Mouse (Mus musculus) myocyte (in vitro differentiated cells): ENCODE results near the gene Cbx7. TPM values are rescaled to one million over a fixed set of nuclear protein-coding genes. Genes with fewer than 3 reads are reported as not detected.

Experiments used
- H3K27me3 ChIP-seq: one replicate; pipeline ENCODE4 v1.6.1; 2011; ENCODE audit not compliant: control insufficient read depth, insufficient read depth, insufficient read length
- H3K36me3 ChIP-seq: one replicate; pipeline ENCODE4 v1.6.1; 2011; ENCODE audit not compliant: control insufficient read depth, insufficient read depth
- H3K4me2 ChIP-seq: one replicate; pipeline ENCODE4 v1.6.1; 2011; ENCODE audit warnings: low read depth, control low read depth
- H3K4me3 ChIP-seq: one replicate; pipeline ENCODE4 v1.5.1; 2011; ENCODE audit warnings: mild to moderate bottlenecking, control low read depth, moderate library complexity
- H3K79me2 ChIP-seq: one replicate; pipeline ENCODE4 v1.6.1; 2011; ENCODE audit not compliant: control insufficient read depth, insufficient read depth
- H3ac ChIP-seq: one replicate; pipeline ENCODE4 v1.6.1; 2011; ENCODE audit not compliant: control insufficient read depth, insufficient read length
- CEBPB ChIP-seq: IDR thresholded peaks from 2 replicates; pipeline ENCODE4 v1.6.1; 2011; ENCODE audit warnings: mild to moderate bottlenecking, moderate library complexity; ENCODE audit not compliant: poor library complexity, insufficient read depth, severe bottlenecking
- E2F4 ChIP-seq: IDR thresholded peaks from one replicate; pipeline ENCODE4 v1.6.1; 2011; ENCODE audit warnings: mild to moderate bottlenecking, control low read depth, moderate library complexity; ENCODE audit not compliant: insufficient read depth
- MAX ChIP-seq: IDR thresholded peaks from one replicate; pipeline ENCODE4 v1.6.1; 2011; ENCODE audit warnings: low read depth, mild to moderate bottlenecking, control low read depth
- MYOD1 ChIP-seq, 3 experiments: IDR thresholded peaks; one replicate each; pipeline ENCODE4 v1.6.1; 2011; ENCODE audit warnings: control low read depth in 2 of 3, low read depth in 2 of 3, mild to moderate bottlenecking in 2 of 3, moderate library complexity in 1 of 3; ENCODE audit not compliant: insufficient read length in 2 of 3, control insufficient read depth in 1 of 3
- MYOG ChIP-seq, 3 experiments: IDR thresholded peaks; one replicate each; pipeline ENCODE4 v1.6.1; 2011; ENCODE audit warnings: control low read depth in 2 of 3, low read depth in 2 of 3, mild to moderate bottlenecking in 2 of 3; ENCODE audit not compliant: insufficient read length in 2 of 3, control insufficient read depth in 1 of 3, insufficient read depth in 1 of 3
- POLR2A ChIP-seq: IDR thresholded peaks from one replicate; pipeline ENCODE4 v1.6.1; 2011; ENCODE audit warnings: low read depth, mild to moderate bottlenecking, control low read depth, moderate library complexity; ENCODE audit not compliant: insufficient read length
- POLR2AphosphoS2 ChIP-seq: IDR thresholded peaks from one replicate; pipeline ENCODE4 v1.6.1; 2011; ENCODE audit warnings: low read depth, control low read depth; ENCODE audit not compliant: insufficient read length
- REST ChIP-seq: IDR thresholded peaks from one replicate; pipeline ENCODE4 v1.6.1; 2011; ENCODE audit warnings: mild to moderate bottlenecking, control low read depth, moderate library complexity; ENCODE audit not compliant: insufficient read depth, insufficient read length
- SRF ChIP-seq: IDR thresholded peaks from one replicate; pipeline ENCODE4 v1.6.1; 2011; ENCODE audit warnings: low read depth; ENCODE audit not compliant: control insufficient read depth, insufficient read length
- TCF12 ChIP-seq: IDR thresholded peaks from one replicate; pipeline ENCODE4 v1.6.1; 2011; ENCODE audit warnings: mild to moderate bottlenecking, control low read depth; ENCODE audit not compliant: poor library complexity, insufficient read depth, severe bottlenecking
- TCF3 ChIP-seq: IDR thresholded peaks from one replicate; pipeline ENCODE4 v1.6.1; 2011; ENCODE audit warnings: low read depth, control low read depth; ENCODE audit not compliant: insufficient read length
- USF1 ChIP-seq: IDR thresholded peaks from one replicate; pipeline ENCODE4 v1.6.1; 2011; ENCODE audit warnings: low read depth, mild to moderate bottlenecking, control low read depth, moderate library complexity
- polyA plus RNA-seq: library from polyadenylated mRNA; unstranded; fragments of >200 nt; fragmentation: generic; extraction: Trizol; gene quantifications from one replicate; pipeline ENCODE4 v1.2.1, GENCODE M21; 2012; ENCODE audit warnings: missing spikeins

The Cbx7 gene
- polyA plus RNA-seq, 1 experiment, result 4.7 TPM

DNA sequence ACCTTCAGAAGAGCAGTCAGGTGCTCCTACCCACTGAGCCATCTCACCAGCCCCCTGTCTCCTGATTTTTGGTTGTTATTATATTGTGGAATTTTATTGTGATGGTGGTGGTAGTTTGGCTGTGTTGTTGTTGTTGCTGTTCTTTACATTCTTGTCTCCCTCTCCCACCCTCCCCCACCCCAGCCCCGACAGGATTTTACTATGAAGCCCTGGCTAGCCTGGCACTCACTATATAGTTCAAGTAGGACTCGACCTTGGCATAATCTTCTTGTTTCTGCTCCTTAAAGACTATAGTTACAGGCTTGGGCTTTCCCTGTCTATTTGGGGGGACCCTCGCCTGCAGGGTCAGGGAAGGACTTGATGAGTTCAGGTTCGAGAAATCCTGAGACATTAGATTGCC, 76.6 kb downstream of the Cbx7 start:
- Histone ChIP-seq H3K79me2 (peaks cover 4% of the 10 kb centered on the region), H3K27me3 (no peaks in the 10 kb centered on the region), H3K4me3 (no peak overlapping the region), H3K36me3 (no peaks in the 10 kb centered on the region), H3K4me2 (no peak overlapping the region), H3ac (no peak overlapping the region)
- TF ChIP-seq MAX (no peak), CEBPB (no peak), MYOD1 (IDR thresholded peaks at IDR 0.05; ENCODE audit: control insufficient read depth in 1 of 3, insufficient read length in 2 of 3, low read depth in 2 of 3) (no peak), SRF (no peak), REST (no peak), POLR2AphosphoS2 (no peak), TCF12 (no peak), TCF3 (no peak), MYOG (IDR thresholded peaks at IDR 0.05; ENCODE audit: control insufficient read depth in 1 of 3, insufficient read depth in 1 of 3, insufficient read length in 2 of 3, low read depth in 2 of 3) (no peak), E2F4 (no peak), POLR2A (no peak), USF1 (no peak)

DNA sequence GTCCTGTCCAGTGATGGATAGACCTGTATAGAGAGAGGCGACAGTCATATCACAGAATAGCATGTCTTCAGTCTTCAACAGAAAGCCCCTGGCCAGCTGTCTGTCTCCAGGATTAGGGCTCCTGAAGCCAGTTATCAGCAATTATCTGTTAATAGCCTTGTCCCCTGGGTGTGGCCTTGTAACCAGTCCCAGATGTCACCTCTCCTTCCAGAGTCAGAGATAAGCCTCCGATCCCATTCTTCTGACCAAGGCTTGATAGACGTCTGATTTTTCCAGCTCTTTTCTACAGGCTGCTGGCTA, 77.1 kb downstream of the Cbx7 start:
- no peak overlapping the region for H3ac ChIP-seq
- TF ChIP-seq TCF3 (no peak), POLR2A (no peak), CEBPB (no peak), MYOD1 (IDR thresholded peaks at IDR 0.05; ENCODE audit: control insufficient read depth in 1 of 3, insufficient read length in 2 of 3, low read depth in 2 of 3) (no peak), POLR2AphosphoS2 (no peak), SRF (no peak), MYOG (IDR thresholded peaks at IDR 0.05; ENCODE audit: control insufficient read depth in 1 of 3, insufficient read depth in 1 of 3, insufficient read length in 2 of 3, low read depth in 2 of 3) (no peak)
- H3K4me3 ChIP-seq, result no peak overlapping the region
- no peaks in the 10 kb centered on the region for H3K27me3 ChIP-seq
- peaks cover 4% of the 10 kb centered on the region for H3K79me2 ChIP-seq
- H3K4me2 ChIP-seq, result peak overlapping the region; percentile 38
- H3K36me3 ChIP-seq, result no peaks in the 10 kb centered on the region

DNA sequence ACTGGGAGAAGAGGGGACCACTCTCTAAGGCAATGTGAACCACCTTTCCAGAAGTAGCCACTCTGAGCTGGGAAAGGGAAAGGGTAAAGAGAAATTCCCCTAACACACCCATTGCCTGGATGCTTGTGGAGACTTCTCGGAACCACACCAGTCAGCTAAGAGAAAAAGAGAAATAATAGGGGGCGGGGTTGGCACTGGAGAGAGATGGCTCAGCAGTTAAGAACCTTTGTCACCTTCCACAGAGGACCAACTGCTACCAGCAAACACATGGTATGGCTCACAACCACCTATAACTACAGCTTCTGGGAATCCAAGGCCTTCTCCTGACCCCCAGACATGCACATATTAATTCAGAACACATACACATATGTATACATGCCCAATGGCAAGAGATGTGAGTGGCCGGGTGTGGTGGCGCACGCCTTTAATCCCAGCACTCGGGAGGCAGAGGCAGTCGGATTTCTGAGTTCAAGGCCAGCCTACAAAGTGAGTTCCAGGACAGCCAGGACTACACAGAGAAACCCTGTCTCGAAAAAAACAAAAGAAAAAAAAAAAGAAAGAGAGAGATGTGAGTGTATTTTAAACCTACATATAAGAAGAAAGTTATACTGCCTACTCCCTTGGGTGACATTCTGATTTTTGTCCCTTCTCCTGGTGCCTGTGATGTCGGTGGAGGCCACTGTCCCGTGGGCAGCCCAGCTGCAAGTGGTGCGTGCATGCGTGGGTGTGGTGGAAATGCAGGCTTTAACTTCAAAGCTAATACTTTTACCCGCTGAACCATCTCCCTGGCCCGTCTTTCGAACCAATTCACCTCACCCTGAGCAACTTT, 77.7 kb downstream of the Cbx7 start:
- peak overlapping the region; percentile 64 for H3K4me3 ChIP-seq
- peaks cover 4% of the 10 kb centered on the region for H3K79me2 ChIP-seq

GRCm38 (mm10) chr15:79892213-79892541, 78.7 kb downstream of the Cbx7 start:
- H3K36me3 ChIP-seq, result no peaks in the 10 kb centered on the region
- H3K27me3 ChIP-seq, result no peaks in the 10 kb centered on the region
- H3K79me2 ChIP-seq, result peaks cover 4% of the 10 kb centered on the region
- peak overlapping the region; percentile 99 for H3K4me2 ChIP-seq
- no peak overlapping the region for H3ac ChIP-seq
- peak; percentile 21 for TF ChIP-seq POLR2A
- TF ChIP-seq E2F4, result no peak
- TF ChIP-seq SRF, result no peak
- peak; percentile 26 for TF ChIP-seq POLR2AphosphoS2
- no peak for TF ChIP-seq MAX
- H3K4me3 ChIP-seq, result peak overlapping the region; percentile 64

More for the DNA sequence above, 77.7 kb downstream of the Cbx7 start:
- Histone ChIP-seq H3ac (no peak overlapping the region), H3K36me3 (no peaks in the 10 kb centered on the region), H3K27me3 (no peaks in the 10 kb centered on the region), H3K4me2 (peak overlapping the region; percentile 99)
- TF ChIP-seq TCF12, result no peak
- no peak for TF ChIP-seq SRF
- TF ChIP-seq USF1, result no peak
- TF ChIP-seq E2F4, result no peak
- TF ChIP-seq POLR2AphosphoS2, result no peak
- TF ChIP-seq MYOD1 (IDR thresholded peaks at IDR 0.05; ENCODE audit: control insufficient read depth in 1 of 3, insufficient read length in 2 of 3, low read depth in 2 of 3), result no peak
- TF ChIP-seq CEBPB, result no peak
- no peak for TF ChIP-seq TCF3
- no peak for TF ChIP-seq POLR2A
- no peak for TF ChIP-seq REST
- no peak for TF ChIP-seq MYOG (IDR thresholded peaks at IDR 0.05; ENCODE audit: control insufficient read depth in 1 of 3, insufficient read depth in 1 of 3, insufficient read length in 2 of 3, low read depth in 2 of 3)
- TF ChIP-seq MAX, result no peak
